Mouse (Mus musculus) erythroblast, embryonic 14.5 days (primary cell): ENCODE results near the gene Mvd.

ENCODE experiments used
- GATA1 ChIP-seq: IDR thresholded peaks from 2 replicates; pipeline ENCODE4 v1.6.1; 2012; ENCODE audit warnings: low read length, inconsistent platforms, mixed read lengths
- TAL1 ChIP-seq: IDR thresholded peaks from 3 replicates; pipeline ENCODE4 v1.6.1; 2012; ENCODE audit warnings: low read length, inconsistent platforms, mixed read lengths

DNA sequence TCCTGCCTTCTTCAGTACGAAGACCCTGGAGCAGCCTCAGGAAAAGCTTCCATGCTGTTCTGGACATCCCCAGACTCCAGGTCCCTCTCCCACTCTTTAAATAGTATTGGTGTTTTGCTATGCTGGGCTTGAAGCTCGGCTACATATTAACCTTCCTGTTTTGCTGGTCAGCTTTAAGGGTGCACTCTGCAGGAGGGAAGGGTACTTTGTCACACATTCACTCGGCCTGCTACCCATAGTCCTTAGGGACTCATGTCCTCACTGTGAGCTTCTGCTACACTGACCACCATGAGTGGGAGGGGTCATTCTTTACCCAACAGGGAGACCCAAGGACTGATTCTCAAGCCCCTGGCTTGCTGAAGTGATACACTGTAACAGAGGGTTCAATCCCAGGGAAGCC lies 12.6 kb downstream of the Mvd start:
- TF ChIP-seq TAL1 (no peak), GATA1 (no peak)
